Mouse (Mus musculus) midbrain, embryonic 10.5 days (tissue): ENCODE results near the gene Casp8. TPM values are rescaled to one million over a fixed set of nuclear protein-coding genes. Genes with fewer than 3 reads are reported as not detected.
A peak's percentile ranks its signal among the peaks of the same experiment; 100 is the strongest.
"Not testable (repeated sequence)": the region's sequence is repeated elsewhere in the genome, so short reads cannot be mapped to it uniquely, and the experiment has no call there.

ENCODE experiments used
- DNase-seq: peaks from one replicate; pipeline ENCODE4 v3.0.0-alpha.2; 2017; ENCODE audit warnings: low spot score
- H3K27ac ChIP-seq: fragments of 300-500 bp; sonication (generic); replicated peaks from 2 replicates; pipeline ENCODE4 v1.5.1; 2016; ENCODE audit warnings: mild to moderate bottlenecking
- H3K27me3 ChIP-seq: fragments of 300-500 bp; sonication (generic); 2 replicates; pipeline ENCODE4 v1.6.1; 2016; ENCODE audit warnings: low read depth, mild to moderate bottlenecking; ENCODE audit not compliant: poor library complexity, severe bottlenecking
- H3K36me3 ChIP-seq: fragments of 300-500 bp; sonication (generic); 2 replicates; pipeline ENCODE4 v1.6.1; 2016; ENCODE audit warnings: mild to moderate bottlenecking, moderate library complexity
- H3K4me1 ChIP-seq: fragments of 300-500 bp; sonication (generic); 2 replicates; pipeline ENCODE4 v1.6.1; 2016
- H3K4me3 ChIP-seq: fragments of 300-500 bp; sonication (generic); 2 replicates; pipeline ENCODE4 v1.5.1; 2016; ENCODE audit warnings: mild to moderate bottlenecking, moderate library complexity
- H3K9me3 ChIP-seq: fragments of 300-500 bp; sonication (generic); replicated peaks from 2 replicates; pipeline ENCODE4 v1.6.1; 2016; ENCODE audit warnings: mild to moderate bottlenecking
- WGBS: fragments of 180-500 bp; shearing (Covaris S2); methylation state at CpG from one replicate; pipeline ENCODE4 v1.1.7; 2016; 5-methylcytosine and 5-hydroxymethylcytosine counted together
- polyA plus RNA-seq: library from polyadenylated mRNA; unstranded; fragments of >200 nt; fragmentation: Nextera tagmentation; extraction: Ambion mirVana; gene quantifications from 2 replicates; pipeline ENCODE4 v1.2.1, GENCODE M21; 2016

Gene Casp8
- 10.0 TPM in 2 replicates for polyA plus RNA-seq

GRCm38 (mm10) chr1:58795291-58796058 is at the start of gene Casp8:
TSS of gene Casp8 (plus strand) at chr1:58795374.
- 1% methylated on average over 42 of the region's 42 CpGs for WGBS
- Histone ChIP-seq H3K4me1 (peaks cover 13% of the 10 kb centered on the region), H3K27me3 (0 out of 2 replicates have a peak, but pooled peaks cover 5% of the 10 kb centered on the region), H3K9me3 (no peaks in the 10 kb centered on the region), H3K4me3 (peak within 1 kb of the TSS; percentile 65), H3K27ac (peak within 1 kb of the TSS; percentile 81), H3K36me3 (no peaks in the 10 kb centered on the region)
- DNase-seq, result peak; percentile 48

DNA sequence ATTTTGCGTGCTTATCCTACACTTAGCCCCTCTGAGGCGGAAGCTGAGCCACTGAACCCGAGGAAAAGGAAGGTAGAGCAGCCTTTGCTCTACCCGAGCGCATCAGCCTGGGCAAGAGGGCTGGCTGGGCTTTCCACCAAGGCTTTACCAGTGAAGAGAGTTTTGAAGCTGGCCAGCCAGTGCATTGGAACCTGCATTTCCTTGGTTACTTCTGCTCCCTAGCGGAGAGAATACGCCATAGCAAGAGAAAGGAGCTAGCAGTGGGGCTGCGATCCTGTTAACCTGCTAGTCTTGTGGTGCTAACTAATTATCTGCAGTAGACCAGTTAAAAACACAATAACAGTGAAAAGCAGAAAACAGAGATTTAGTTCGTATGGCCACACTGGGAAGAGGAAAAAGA is 48.3 kb upstream of the Casp8 start:
- peak; percentile 25 for DNase-seq
- H3K9me3 ChIP-seq, result no peaks in the 10 kb centered on the region
- peaks cover 65% of the 10 kb centered on the region for H3K36me3 ChIP-seq
- H3K4me3 ChIP-seq, result no peak overlapping the region
- H3K4me1 ChIP-seq, result no peaks in the 10 kb centered on the region
- no peaks in the 10 kb centered on the region for H3K27me3 ChIP-seq
- 72% methylated on average over 9 of the region's 9 CpGs for WGBS
- H3K27ac ChIP-seq, result no peak overlapping the region

DNA sequence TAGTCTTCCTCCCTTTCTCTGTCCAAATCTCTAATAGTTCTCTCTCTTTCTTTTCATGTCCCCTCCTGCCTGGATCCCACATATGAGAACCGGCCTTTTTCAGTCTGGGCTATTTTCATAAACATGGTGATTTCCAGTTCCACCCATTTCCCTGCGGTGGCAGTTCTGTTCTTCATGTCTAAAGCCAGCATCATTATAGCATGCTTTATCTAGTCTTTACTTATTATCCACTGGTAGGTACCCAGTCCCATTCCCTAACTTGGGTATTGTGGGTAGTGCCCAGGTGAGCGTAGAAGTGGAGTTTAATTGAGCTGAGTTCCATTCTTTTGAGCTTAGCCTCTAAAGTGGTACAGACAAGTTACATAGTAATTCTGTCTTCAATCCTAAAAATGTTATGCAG is 35.7 kb upstream of the Casp8 start:
- no peak for DNase-seq
- 95% methylated on average over 3 of the region's 3 CpGs for WGBS
- H3K4me1 ChIP-seq, result peaks cover 4% of the 10 kb centered on the region; the same call in 1 of the 2 replicates
- peaks cover 14% of the 10 kb centered on the region for H3K36me3 ChIP-seq
- H3K27ac ChIP-seq, result no peak overlapping the region
- no peak overlapping the region for H3K4me3 ChIP-seq
- H3K9me3 ChIP-seq, result no peaks in the 10 kb centered on the region
- no peaks in the 10 kb centered on the region for H3K27me3 ChIP-seq

- Histone ChIP-seq H3K27ac (no peak overlapping the region), H3K4me3 (no peak overlapping the region), H3K36me3 (peaks cover 7% of the 10 kb centered on the region), H3K4me1 (peaks cover 4% of the 10 kb centered on the region; the same call in 1 of the 2 replicates), H3K27me3 (no peaks in the 10 kb centered on the region), H3K9me3 (no peaks in the 10 kb centered on the region)
- WGBS, result 67% methylated on average over 1 of the region's 1 CpGs
- no peak for DNase-seq
Observed at GRCm38 (mm10) chr1:58760581-58760980, 34.6 kb upstream of the Casp8 start.

DNA sequence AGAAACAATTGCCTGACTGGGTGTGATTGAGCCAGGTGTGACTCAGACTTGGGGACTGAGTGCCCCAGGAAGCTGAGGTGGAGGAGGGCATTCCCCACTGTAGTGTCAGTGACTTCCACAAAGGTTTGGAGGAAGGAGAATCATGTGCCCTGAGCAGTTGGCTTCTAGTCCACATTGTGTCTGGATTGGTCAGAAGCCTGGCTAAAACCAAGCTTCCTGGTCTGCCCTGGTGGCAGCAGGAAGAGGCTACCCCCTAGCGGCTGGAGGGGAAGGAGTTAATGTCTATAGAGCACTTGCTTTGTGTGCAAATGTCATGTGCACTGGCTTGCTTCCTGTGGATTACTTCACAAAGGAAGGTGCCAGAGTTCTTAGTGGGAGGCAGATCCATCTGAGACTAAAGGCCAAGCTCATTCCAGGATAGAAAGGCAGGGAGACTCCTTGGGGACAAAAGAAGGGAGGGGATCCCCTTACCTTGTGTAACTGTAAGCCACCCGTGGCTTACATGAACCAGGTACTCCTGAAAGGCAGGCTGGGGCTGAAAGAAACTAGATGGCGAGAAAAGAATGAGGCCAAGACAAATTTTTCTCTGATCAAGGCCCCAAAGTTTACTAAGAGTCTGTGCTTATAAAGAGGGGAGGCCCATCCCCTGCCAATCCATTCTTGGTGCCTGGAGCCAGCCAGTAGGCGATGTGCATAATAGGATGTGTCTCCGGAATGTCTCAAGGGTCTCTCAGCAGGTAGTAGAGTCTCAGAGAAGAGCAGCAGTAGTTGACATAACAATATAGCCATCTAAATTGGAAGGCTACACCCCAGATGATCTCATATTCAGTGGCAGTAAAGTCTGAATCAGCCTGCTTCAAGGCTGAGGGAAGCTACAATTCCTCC is 33.5 kb upstream of the Casp8 start:
- 74% methylated on average over 5 of the region's 5 CpGs for WGBS
- H3K27me3 ChIP-seq, H3K9me3 ChIP-seq, H3K36me3 ChIP-seq, H3K4me1 ChIP-seq, H3K4me3 ChIP-seq, DNase-seq, H3K27ac ChIP-seq: not testable (repeated sequence)

- peaks cover 5% of the 10 kb centered on the region; the same call in 1 of the 2 replicates for H3K36me3 ChIP-seq
- no peaks in the 10 kb centered on the region for H3K27me3 ChIP-seq
- no peaks in the 10 kb centered on the region for H3K9me3 ChIP-seq
- no peak for DNase-seq
- H3K4me3 ChIP-seq, result no peak overlapping the region
- peaks cover 11% of the 10 kb centered on the region; the same call in 1 of the 2 replicates for H3K4me1 ChIP-seq
- H3K27ac ChIP-seq, result no peak overlapping the region
- 76% methylated on average over 5 of the region's 5 CpGs for WGBS
Observed at GRCm38 (mm10) chr1:58762576-58762975, 32.6 kb upstream of the Casp8 start.

GRCm38 (mm10) chr1:58766446-58766845 is 28.7 kb upstream of the Casp8 start:
- H3K27me3 ChIP-seq, result not testable (repeated sequence)

GRCm38 (mm10) chr1:58769136-58769535 is 26.0 kb upstream of the Casp8 start:
- Histone ChIP-seq H3K27ac (no peak overlapping the region), H3K36me3 (no peaks in the 10 kb centered on the region), H3K27me3 (no peaks in the 10 kb centered on the region), H3K9me3 (no peaks in the 10 kb centered on the region), H3K4me3 (no peak overlapping the region), H3K4me1 (peaks cover 7% of the 10 kb centered on the region; the same call in 1 of the 2 replicates)
- DNase-seq, result no peak

More at GRCm38 (mm10) chr1:58766446-58766845, 28.7 kb upstream of the Casp8 start:
- 77% methylated on average over 4 of the region's 4 CpGs for WGBS
- DNase-seq, H3K4me1 ChIP-seq, H3K36me3 ChIP-seq, H3K4me3 ChIP-seq, H3K27ac ChIP-seq, H3K9me3 ChIP-seq: not testable (repeated sequence)

GRCm38 (mm10) chr1:58769701-58770100 is 25.5 kb upstream of the Casp8 start:
- no peak overlapping the region for H3K4me3 ChIP-seq
- no peaks in the 10 kb centered on the region for H3K27me3 ChIP-seq
- H3K9me3 ChIP-seq, result no peaks in the 10 kb centered on the region
- no peak overlapping the region for H3K27ac ChIP-seq
- DNase-seq, result no peak
- 63% methylated on average over 9 of the region's 9 CpGs for WGBS
- peaks cover 7% of the 10 kb centered on the region; the same call in 1 of the 2 replicates for H3K4me1 ChIP-seq
- no peaks in the 10 kb centered on the region for H3K36me3 ChIP-seq

DNA sequence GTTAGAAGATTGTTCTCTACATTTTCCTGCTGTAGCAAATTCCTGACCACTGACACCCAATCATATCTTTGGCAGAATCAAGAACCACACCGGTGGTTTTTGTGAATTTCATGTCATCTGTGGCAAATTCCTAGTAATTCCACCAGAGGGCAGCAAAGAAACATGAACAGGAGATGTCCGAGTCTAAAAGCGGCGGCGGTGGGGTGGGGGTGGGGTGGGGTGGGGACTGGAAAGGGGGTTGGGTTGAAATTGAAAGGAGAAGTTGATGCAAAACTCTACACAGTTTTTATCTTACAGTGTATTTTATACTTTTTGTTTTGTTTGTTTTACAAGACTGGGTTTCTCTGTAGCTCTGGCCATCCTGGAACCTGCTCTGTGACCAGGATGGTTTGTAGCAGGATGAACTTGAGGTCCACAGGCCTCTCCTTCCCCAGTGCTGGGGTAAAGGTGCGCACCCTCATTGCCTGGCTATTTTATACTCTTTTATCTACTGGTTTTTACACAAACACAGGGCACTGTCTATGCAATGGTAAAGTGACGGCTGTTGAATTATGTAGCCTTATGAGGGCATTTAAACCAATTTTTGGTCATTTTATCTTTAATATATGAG is 25.0 kb upstream of the Casp8 start:
- peaks cover 7% of the 10 kb centered on the region; the same call in 1 of the 2 replicates for H3K4me1 ChIP-seq
- H3K4me3 ChIP-seq, result no peak overlapping the region
- WGBS, result 25% methylated on average over 7 of the region's 7 CpGs
- H3K27me3 ChIP-seq, result no peaks in the 10 kb centered on the region
- no peaks in the 10 kb centered on the region for H3K9me3 ChIP-seq
- DNase-seq, result peak; percentile 46
- no peaks in the 10 kb centered on the region for H3K36me3 ChIP-seq
- H3K27ac ChIP-seq, result no peak overlapping the region

DNA sequence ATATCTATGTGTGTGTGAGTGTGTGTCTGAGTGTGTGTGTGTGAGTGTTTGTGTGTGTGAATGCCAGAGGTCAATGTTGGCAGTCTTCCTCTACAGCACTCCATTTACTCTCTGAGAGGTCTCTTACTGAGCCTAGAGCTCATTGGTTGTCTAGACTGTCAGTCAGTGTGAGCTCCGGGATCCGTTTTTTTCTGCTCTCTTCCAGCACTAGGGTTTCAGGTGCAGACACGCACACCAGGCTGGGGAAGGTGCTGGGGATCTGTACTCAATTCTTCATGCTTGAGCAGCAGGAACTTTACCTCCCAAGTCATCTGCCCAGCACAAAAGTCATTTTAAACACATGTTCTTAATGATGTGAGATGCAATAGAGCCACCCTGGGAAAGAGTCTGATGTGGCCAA is 23.1 kb upstream of the Casp8 start:
- H3K36me3 ChIP-seq, result no peaks in the 10 kb centered on the region
- 71% methylated on average over 3 of the region's 3 CpGs for WGBS
- DNase-seq, result no peak
- H3K4me3 ChIP-seq, result no peak overlapping the region
- no peaks in the 10 kb centered on the region for H3K27me3 ChIP-seq
- no peak overlapping the region for H3K27ac ChIP-seq
- H3K4me1 ChIP-seq, result no peaks in the 10 kb centered on the region
- H3K9me3 ChIP-seq, result no peaks in the 10 kb centered on the region

DNA sequence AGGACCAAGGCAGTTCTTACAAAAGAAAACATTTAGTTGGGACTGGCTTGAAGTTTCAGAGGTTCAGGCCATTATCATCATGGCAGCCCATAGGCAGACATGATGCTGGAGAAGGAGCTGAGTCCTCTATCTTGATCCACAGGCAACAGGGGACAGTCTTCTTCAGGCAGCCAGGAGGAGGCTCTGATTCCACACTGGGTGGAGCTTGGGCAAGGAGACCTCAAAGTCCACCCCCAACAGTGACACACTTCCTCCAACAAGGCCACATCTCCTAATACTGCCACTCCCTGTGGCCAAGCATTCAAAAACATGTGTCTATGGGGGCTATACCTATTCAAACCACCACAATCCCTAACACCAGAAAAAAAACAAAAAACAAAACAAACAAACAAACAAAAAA is 21.9 kb upstream of the Casp8 start:
- no peak for DNase-seq
- H3K4me3 ChIP-seq, result no peak overlapping the region
- H3K36me3 ChIP-seq, result no peaks in the 10 kb centered on the region
- no peaks in the 10 kb centered on the region for H3K4me1 ChIP-seq
- no peak overlapping the region for H3K27ac ChIP-seq
- no peaks in the 10 kb centered on the region for H3K9me3 ChIP-seq
- H3K27me3 ChIP-seq, result no peaks in the 10 kb centered on the region
